Mouse (Mus musculus) olfactory bulb, adult 2 months (tissue): ENCODE data around the gene Arhgap29. TPM values are rescaled to one million over a fixed set of nuclear protein-coding genes. Genes with fewer than 3 reads are reported as not detected.

Source experiments
- H3K27ac ChIP-seq: fragments of 200-500 bp; 2 replicates; pipeline ENCODE4 v1.5.1; 2012; ENCODE audit warnings: low read depth, low read length; ENCODE audit not compliant: insufficient read depth
- H3K4me1 ChIP-seq: fragments of 200-500 bp; 2 replicates; pipeline ENCODE4 v1.6.1; 2012; ENCODE audit warnings: low read length; ENCODE audit not compliant: control insufficient read depth, insufficient read depth
- H3K4me3 ChIP-seq: fragments of 200-500 bp; 2 replicates; pipeline ENCODE4 v1.5.1; 2012; ENCODE audit warnings: mild to moderate bottlenecking, low read depth, low read length, moderate library complexity; ENCODE audit not compliant: insufficient read depth
- CTCF ChIP-seq: fragments of 200-500 bp; IDR thresholded peaks from 2 replicates; pipeline ENCODE4 v1.5.1; 2012; ENCODE audit warnings: low read depth, mild to moderate bottlenecking, low read length, moderate library complexity; ENCODE audit not compliant: insufficient read depth
- POLR2A ChIP-seq: fragments of 200-500 bp; IDR thresholded peaks from 2 replicates; pipeline ENCODE4 v1.6.1; 2012; ENCODE audit warnings: mild to moderate bottlenecking, low read depth, low read length, moderate library complexity; ENCODE audit not compliant: insufficient read depth
- WGBS: fragments of 180-500 bp; shearing (Covaris S2); methylation state at CpG from one replicate; pipeline ENCODE4 v1.1.7; 2018; 5-methylcytosine and 5-hydroxymethylcytosine counted together
- polyA plus RNA-seq: library from polyadenylated mRNA; stranded (reverse); fragments of >200 nt; gene quantifications from 2 replicates; pipeline ENCODE4 v1.2.4, GENCODE M21; 2012; ENCODE audit warnings: low replicate concordance; ENCODE audit not compliant: missing spikeins, insufficient read depth, insufficient read length

Gene Arhgap29
- polyA plus RNA-seq, 1 experiment, result not detected

- WGBS, result 2% methylated on average over 52 of the region's 53 CpGs
- peak overlapping the region; percentile 64 for H3K4me3 ChIP-seq
- TF ChIP-seq POLR2A (no peak), CTCF (no peak)
- H3K4me1 ChIP-seq, result peaks cover 6% of the 10 kb centered on the region; the same call in 1 of the 2 replicates
- H3K27ac ChIP-seq, result no peak overlapping the region
These were observed 1.3 kb downstream of the Arhgap29 start for GRCm38 (mm10) chr3:121953433-121954161.

GRCm38 (mm10) chr3:121954421-121954820 lies 2.1 kb downstream of the Arhgap29 start:
- no peak overlapping the region for H3K27ac ChIP-seq
- H3K4me1 ChIP-seq, result peaks cover 6% of the 10 kb centered on the region; the same call in 1 of the 2 replicates
- 55% methylated on average over 2 of the region's 2 CpGs for WGBS
- H3K4me3 ChIP-seq, result no peak overlapping the region
- no peak for TF ChIP-seq CTCF
- TF ChIP-seq POLR2A, result no peak

- TF ChIP-seq POLR2A (no peak), CTCF (no peak)
- Histone ChIP-seq H3K4me1 (peaks cover 6% of the 10 kb centered on the region; the same call in 1 of the 2 replicates), H3K27ac (no peak overlapping the region), H3K4me3 (no peak overlapping the region)
- WGBS, result 96% methylated on average over 4 of the region's 4 CpGs
These were observed 3.2 kb downstream of the Arhgap29 start for GRCm38 (mm10) chr3:121955527-121955926.

DNA sequence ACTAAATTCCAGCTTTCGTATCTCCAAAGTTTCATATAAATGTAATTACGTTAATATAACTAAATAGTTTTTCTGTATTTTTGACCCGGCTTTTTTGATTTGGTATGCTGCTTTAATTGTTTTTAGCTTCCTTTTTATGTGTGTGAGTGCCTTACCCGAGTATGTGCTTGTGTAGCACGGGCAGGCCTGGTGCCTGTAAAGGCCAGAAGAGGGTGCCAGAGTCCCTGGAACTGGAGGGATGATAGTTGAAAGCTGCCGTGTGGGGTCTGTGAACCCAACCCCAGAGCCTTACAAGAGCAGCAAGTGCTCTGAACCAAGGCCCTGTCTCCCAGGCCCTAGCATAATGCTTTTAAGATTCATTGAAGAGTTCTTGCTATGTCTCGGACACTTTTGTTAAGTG lies 4.4 kb downstream of the Arhgap29 start:
- 89% methylated on average over 7 of the region's 7 CpGs for WGBS
- TF ChIP-seq CTCF (no peak), POLR2A (no peak)
- no peak overlapping the region for H3K4me3 ChIP-seq
- peaks cover 6% of the 10 kb centered on the region; the same call in 1 of the 2 replicates for H3K4me1 ChIP-seq
- no peak overlapping the region for H3K27ac ChIP-seq

- H3K4me3 ChIP-seq, result no peak overlapping the region
- H3K27ac ChIP-seq, result no peak overlapping the region
- H3K4me1 ChIP-seq, result peaks cover 6% of the 10 kb centered on the region; the same call in 1 of the 2 replicates
- TF ChIP-seq POLR2A (no peak), CTCF (no peak)
- WGBS, result 89% methylated on average over 2 of the region's 2 CpGs
These were observed 5.4 kb downstream of the Arhgap29 start for GRCm38 (mm10) chr3:121957606-121958344.

- TF ChIP-seq POLR2A (no peak), CTCF (no peak)
- no peak overlapping the region for H3K4me3 ChIP-seq
- no peak overlapping the region for H3K27ac ChIP-seq
- H3K4me1 ChIP-seq, result peaks cover 7% of the 10 kb centered on the region
These were observed 11.8 kb downstream of the Arhgap29 start for GRCm38 (mm10) chr3:121964173-121964572.

DNA sequence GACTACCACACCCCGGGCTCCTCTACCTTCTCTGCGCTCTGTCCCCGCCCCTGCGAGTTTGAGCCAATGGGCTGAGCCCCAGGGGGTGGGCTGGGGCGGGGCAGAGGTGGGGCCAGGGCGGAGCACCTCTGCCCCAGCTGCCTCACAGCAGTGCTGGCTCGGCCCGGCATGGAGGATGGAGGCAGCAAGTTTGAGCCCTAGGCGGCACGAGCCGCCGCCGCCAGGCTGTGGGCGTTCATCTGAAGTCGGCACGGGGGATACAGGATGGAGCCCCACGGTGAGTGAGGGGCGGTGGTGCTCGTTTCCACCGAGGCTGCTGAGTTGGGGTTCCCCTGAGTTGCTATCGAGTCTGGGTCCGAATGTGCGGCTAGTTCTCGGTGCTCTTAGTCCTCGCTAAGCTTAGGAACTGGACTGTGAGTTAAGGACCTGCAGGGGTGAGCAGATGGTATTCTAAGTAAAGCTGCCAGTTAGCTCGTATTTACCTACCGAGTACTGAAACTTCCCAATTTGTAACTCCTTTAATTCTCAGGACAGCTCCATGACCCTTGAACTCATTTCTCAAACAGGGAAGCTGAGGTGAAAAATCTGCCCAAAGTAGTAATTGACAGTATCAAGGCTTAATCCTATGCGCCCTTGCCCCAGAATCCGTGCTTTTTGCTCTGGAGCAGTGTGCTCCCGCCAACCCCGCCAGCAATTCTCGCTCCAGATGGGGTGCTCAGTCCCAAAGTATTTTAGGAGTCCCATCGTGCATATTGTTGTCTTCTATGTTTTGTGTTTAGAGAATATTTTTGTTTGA lies 15.5 kb downstream of the Arhgap29 start:
- TF ChIP-seq CTCF (no peak), POLR2A (peak; percentile 58; the same call in 1 of the 2 replicates)
- H3K4me3 ChIP-seq, result peak overlapping the region; percentile 77
- WGBS, result 9% methylated on average over 33 of the region's 33 CpGs
- no peak overlapping the region for H3K27ac ChIP-seq
- peaks cover 7% of the 10 kb centered on the region for H3K4me1 ChIP-seq

- Histone ChIP-seq H3K27ac (no peak overlapping the region), H3K4me1 (peaks cover 7% of the 10 kb centered on the region), H3K4me3 (no peak overlapping the region; the same call in 1 of the 2 replicates)
- no peak for TF ChIP-seq CTCF
- TF ChIP-seq POLR2A, result no peak
- WGBS, result 38% methylated on average over 8 of the region's 8 CpGs
These were observed 16.3 kb downstream of the Arhgap29 start for GRCm38 (mm10) chr3:121968621-121969020.
